Mouse (Mus musculus) brain, embryonic 14.5 days (tissue): Measurements from ENCODE around the gene Elmo3.
A peak's percentile ranks its signal among the peaks of the same experiment; 100 is the strongest.

Source experiments
- CTCF ChIP-seq: fragments of 200-500 bp; IDR thresholded peaks from 2 replicates; pipeline ENCODE4 v1.5.1; 2012; ENCODE audit warnings: inconsistent platforms, mild to moderate bottlenecking, moderate library complexity, borderline replicate concordance; ENCODE audit not compliant: insufficient read depth, insufficient read length; ENCODE audit errors: extremely low read depth
- POLR2A ChIP-seq: fragments of 200-500 bp; IDR thresholded peaks from 2 replicates; pipeline ENCODE4 v1.6.1; 2012; ENCODE audit warnings: mild to moderate bottlenecking, inconsistent platforms, borderline replicate concordance; ENCODE audit not compliant: poor library complexity, insufficient read depth, insufficient read length, severe bottlenecking; ENCODE audit errors: extremely low read depth

DNA sequence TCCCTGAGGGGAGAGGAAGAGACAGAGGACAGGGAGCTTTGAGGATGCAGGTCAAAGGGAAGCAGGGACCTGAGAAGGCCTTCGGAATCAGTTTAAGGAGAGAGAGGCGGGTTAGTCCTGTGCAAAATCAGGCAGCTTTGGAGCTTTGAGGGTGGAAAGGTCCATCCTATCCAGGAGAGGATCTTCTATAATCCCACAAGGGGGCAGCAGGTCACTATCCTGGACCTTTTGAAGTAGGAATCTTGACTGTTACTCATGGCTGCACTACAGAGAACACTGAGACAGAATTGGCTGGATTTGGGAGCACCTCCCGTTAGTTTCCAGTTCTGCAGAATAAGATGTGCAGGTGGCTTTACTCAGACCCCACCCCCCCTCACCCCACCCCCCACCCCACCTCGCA, 54.2 kb downstream of the Elmo3 start:
- TF ChIP-seq CTCF (peak; percentile 42; the same call in 1 of the 2 replicates), POLR2A (no peak)
